Mouse (Mus musculus) heart, embryonic 12.5 days (tissue): ENCODE data around the gene Proser2. TPM values are rescaled to one million over a fixed set of nuclear protein-coding genes. Genes with fewer than 3 reads are reported as not detected.

Experiments used
- ATAC-seq: fragments of 200-750 bp; cut with Nextera tagmentation; 2 replicates; pipeline ENCODE4 v1.8.0; 2017; ENCODE audit warnings: moderate TSS enrichment, moderate library complexity; ENCODE audit not compliant: insufficient number of reproducible peaks, low FRiP score
- H3K27ac ChIP-seq: fragments of 300-500 bp; sonication (generic); 2 replicates; pipeline ENCODE4 v1.5.1; 2016; ENCODE audit warnings: mild to moderate bottlenecking, moderate library complexity; ENCODE audit not compliant: poor library complexity, severe bottlenecking
- H3K27me3 ChIP-seq: fragments of 300-500 bp; sonication (generic); replicated peaks from 2 replicates; pipeline ENCODE4 v1.6.1; 2016; ENCODE audit warnings: mild to moderate bottlenecking, moderate library complexity
- H3K36me3 ChIP-seq: fragments of 300-500 bp; sonication (generic); 2 replicates; pipeline ENCODE4 v1.6.1; 2016; ENCODE audit warnings: mild to moderate bottlenecking, moderate library complexity
- H3K4me1 ChIP-seq: fragments of 300-500 bp; sonication (generic); replicated peaks from 2 replicates; pipeline ENCODE4 v1.6.1; 2016; ENCODE audit warnings: mild to moderate bottlenecking
- H3K4me2 ChIP-seq: fragments of 300-500 bp; sonication (generic); 2 replicates; pipeline ENCODE4 v1.6.1; 2016; ENCODE audit warnings: mild to moderate bottlenecking, moderate library complexity
- H3K4me3 ChIP-seq: fragments of 300-500 bp; sonication (generic); 2 replicates; pipeline ENCODE4 v1.5.1; 2016; ENCODE audit warnings: mild to moderate bottlenecking
- H3K9ac ChIP-seq: fragments of 300-500 bp; sonication (generic); 2 replicates; pipeline ENCODE4 v1.6.1; 2016; ENCODE audit warnings: mild to moderate bottlenecking, moderate library complexity
- H3K9me3 ChIP-seq: fragments of 300-500 bp; sonication (generic); replicated peaks from 2 replicates; pipeline ENCODE4 v1.6.1; 2016; ENCODE audit warnings: mild to moderate bottlenecking, moderate library complexity
- WGBS: fragments of 180-500 bp; shearing (Covaris S2); methylation state at CpG from one replicate; pipeline ENCODE4 v1.1.7; 2016; 5-methylcytosine and 5-hydroxymethylcytosine counted together
- polyA plus RNA-seq: library from polyadenylated mRNA; unstranded; fragments of >200 nt; fragmentation: Nextera tagmentation; extraction: Ambion mirVana; gene quantifications from 2 replicates; pipeline ENCODE4 v1.2.1, GENCODE M21; 2016

Proser2 gene
- polyA plus RNA-seq, 1 experiment from 2014 or later: 13.6 TPM

- no peaks in the 10 kb centered on the region for H3K9me3 ChIP-seq
- no peak overlapping the region for H3K27ac ChIP-seq
- no peak for ATAC-seq
- no peak overlapping the region for H3K9ac ChIP-seq
- no peak overlapping the region for H3K4me3 ChIP-seq
- no peaks in the 10 kb centered on the region for H3K36me3 ChIP-seq
- WGBS: 62% methylated on average over 11 of the region's 11 CpGs
- no peaks in the 10 kb centered on the region for H3K27me3 ChIP-seq
- peaks cover 17% of the 10 kb centered on the region for H3K4me1 ChIP-seq
- peak overlapping the region; percentile 92 for H3K4me2 ChIP-seq
Observed at GRCm38 (mm10) chr2:6128136-6128805, 1.7 kb downstream of the Proser2 start.

GRCm38 (mm10) chr2:6123046-6123445, 7.0 kb downstream of the Proser2 start:
- 76% methylated on average over 7 of the region's 7 CpGs for WGBS
- Histone ChIP-seq H3K27me3 (no peaks in the 10 kb centered on the region), H3K4me3 (no peak overlapping the region), H3K4me2 (no peak overlapping the region), H3K27ac (no peak overlapping the region), H3K36me3 (no peaks in the 10 kb centered on the region), H3K9ac (no peak overlapping the region), H3K9me3 (no peaks in the 10 kb centered on the region), H3K4me1 (peaks cover 16% of the 10 kb centered on the region)
- no peak for ATAC-seq

GRCm38 (mm10) chr2:6121091-6121490, 8.9 kb downstream of the Proser2 start:
- Histone ChIP-seq H3K4me2 (no peak overlapping the region), H3K4me1 (0 out of 2 replicates have a peak, but pooled peaks cover 13% of the 10 kb centered on the region), H3K9me3 (no peaks in the 10 kb centered on the region), H3K9ac (no peak overlapping the region), H3K36me3 (no peaks in the 10 kb centered on the region), H3K4me3 (no peak overlapping the region), H3K27me3 (no peaks in the 10 kb centered on the region), H3K27ac (no peak overlapping the region)
- ATAC-seq: no peak
- 70% methylated on average over 2 of the region's 2 CpGs for WGBS

GRCm38 (mm10) chr2:6118246-6118645, 11.8 kb downstream of the Proser2 start:
- no peak overlapping the region for H3K27ac ChIP-seq
- no peaks in the 10 kb centered on the region for H3K9me3 ChIP-seq
- H3K4me2 ChIP-seq: no peak overlapping the region
- no peaks in the 10 kb centered on the region for H3K36me3 ChIP-seq
- H3K4me1 ChIP-seq: 0 out of 2 replicates have a peak, but pooled peaks cover 8% of the 10 kb centered on the region
- peak; percentile 51; the same call in 1 of the 2 replicates for ATAC-seq
- H3K9ac ChIP-seq: no peak overlapping the region
- no peak overlapping the region for H3K4me3 ChIP-seq
- 67% methylated on average over 10 of the region's 10 CpGs for WGBS
- H3K27me3 ChIP-seq: no peaks in the 10 kb centered on the region

GRCm38 (mm10) chr2:6113792-6114191, 16.2 kb downstream of the Proser2 start:
- Histone ChIP-seq H3K27me3 (no peaks in the 10 kb centered on the region), H3K4me1 (0 out of 2 replicates have a peak, but pooled peaks cover under 1% of the 10 kb centered on the region), H3K27ac (no peak overlapping the region), H3K4me3 (no peak overlapping the region), H3K9me3 (no peaks in the 10 kb centered on the region), H3K9ac (no peak overlapping the region), H3K36me3 (peaks cover 9% of the 10 kb centered on the region), H3K4me2 (no peak overlapping the region)
- no peak for ATAC-seq
- WGBS: 86% methylated on average over 12 of the region's 12 CpGs

- no peak overlapping the region for H3K4me2 ChIP-seq
- H3K27me3 ChIP-seq: no peaks in the 10 kb centered on the region
- H3K36me3 ChIP-seq: peaks cover 16% of the 10 kb centered on the region
- no peak overlapping the region for H3K9ac ChIP-seq
- no peak overlapping the region for H3K4me3 ChIP-seq
- WGBS: 60% methylated on average over 4 of the region's 4 CpGs
- ATAC-seq: no peak
- H3K4me1 ChIP-seq: no peaks in the 10 kb centered on the region
- H3K27ac ChIP-seq: no peak overlapping the region
- H3K9me3 ChIP-seq: no peaks in the 10 kb centered on the region
Observed at GRCm38 (mm10) chr2:6112619-6113018, 17.4 kb downstream of the Proser2 start.

GRCm38 (mm10) chr2:6105437-6105836, 24.6 kb downstream of the Proser2 start:
- Histone ChIP-seq H3K4me3 (no peak overlapping the region), H3K4me1 (peaks cover 12% of the 10 kb centered on the region), H3K9me3 (peaks cover 8% of the 10 kb centered on the region), H3K27me3 (0 out of 2 replicates have a peak, but pooled peaks cover 7% of the 10 kb centered on the region), H3K9ac (no peak overlapping the region), H3K4me2 (no peak overlapping the region), H3K27ac (no peak overlapping the region), H3K36me3 (peaks cover 29% of the 10 kb centered on the region)
- no peak for ATAC-seq
- 88% methylated on average over 2 of the region's 2 CpGs for WGBS

GRCm38 (mm10) chr2:6100755-6101154, 29.3 kb downstream of the Proser2 start:
- ATAC-seq: no peak
- Histone ChIP-seq H3K36me3 (peaks cover 15% of the 10 kb centered on the region), H3K9ac (peak overlapping the region; percentile 65), H3K4me1 (peaks cover 38% of the 10 kb centered on the region), H3K27ac (no peak overlapping the region), H3K4me2 (peak overlapping the region; percentile 89), H3K9me3 (peaks cover 5% of the 10 kb centered on the region), H3K4me3 (peak overlapping the region; percentile 48), H3K27me3 (0 out of 2 replicates have a peak, but pooled peaks cover 7% of the 10 kb centered on the region)
- WGBS: 29% methylated on average over 20 of the region's 20 CpGs

GRCm38 (mm10) chr2:6100027-6100749, 29.8 kb downstream of the Proser2 start:
- Histone ChIP-seq H3K27me3 (0 out of 2 replicates have a peak, but pooled peaks cover 7% of the 10 kb centered on the region), H3K36me3 (peaks cover 15% of the 10 kb centered on the region), H3K4me3 (peak overlapping the region; percentile 48), H3K4me1 (peaks cover 38% of the 10 kb centered on the region), H3K9ac (peak overlapping the region; percentile 65), H3K27ac (peak overlapping the region; percentile 93), H3K4me2 (peak overlapping the region; percentile 89), H3K9me3 (peaks cover 5% of the 10 kb centered on the region)
- ATAC-seq: peak; percentile 65; the same call in 1 of the 2 replicates
- 10% methylated on average over 51 of the region's 51 CpGs for WGBS

- H3K36me3 ChIP-seq: peaks cover 15% of the 10 kb centered on the region
- no peak overlapping the region for H3K4me3 ChIP-seq
- no peak overlapping the region for H3K9ac ChIP-seq
- ATAC-seq: no peak
- H3K4me2 ChIP-seq: no peak overlapping the region
- H3K27me3 ChIP-seq: 0 out of 2 replicates have a peak, but pooled peaks cover 7% of the 10 kb centered on the region
- H3K9me3 ChIP-seq: peaks cover 5% of the 10 kb centered on the region
- H3K4me1 ChIP-seq: peaks cover 38% of the 10 kb centered on the region
- WGBS: 57% methylated on average over 9 of the region's 9 CpGs
- peak overlapping the region; percentile 93 for H3K27ac ChIP-seq
Observed at GRCm38 (mm10) chr2:6099443-6099842, 30.6 kb downstream of the Proser2 start.

- Histone ChIP-seq H3K36me3 (peaks cover 11% of the 10 kb centered on the region), H3K9ac (no peak overlapping the region), H3K27ac (peak overlapping the region; percentile 93), H3K4me1 (peaks cover 38% of the 10 kb centered on the region), H3K27me3 (0 out of 2 replicates have a peak, but pooled peaks cover 7% of the 10 kb centered on the region), H3K4me2 (peak overlapping the region; percentile 34), H3K9me3 (peaks cover 1% of the 10 kb centered on the region; the same call in 1 of the 2 replicates), H3K4me3 (no peak overlapping the region)
- ATAC-seq: peak; percentile 69
- WGBS: 10% methylated on average over 6 of the region's 6 CpGs
Observed at GRCm38 (mm10) chr2:6098924-6099323, 31.1 kb downstream of the Proser2 start.
